Mouse (Mus musculus) liver, embryonic 14.5 days (tissue): ENCODE measurements around the gene Dnmt3b.
"Not testable (repeated sequence)": the region's sequence is repeated elsewhere in the genome, so short reads cannot be mapped to it uniquely, and the experiment has no call there.

Experiments used
- CTCF ChIP-seq: IDR thresholded peaks from 2 replicates; pipeline ENCODE4 v1.5.1; 2016; ENCODE audit warnings: antibody characterized with exemption, low read depth, control low read depth
- EP300 ChIP-seq: IDR thresholded peaks from 2 replicates; pipeline ENCODE4 v1.6.1; 2016; ENCODE audit warnings: antibody characterized with exemption, low read depth

DNA sequence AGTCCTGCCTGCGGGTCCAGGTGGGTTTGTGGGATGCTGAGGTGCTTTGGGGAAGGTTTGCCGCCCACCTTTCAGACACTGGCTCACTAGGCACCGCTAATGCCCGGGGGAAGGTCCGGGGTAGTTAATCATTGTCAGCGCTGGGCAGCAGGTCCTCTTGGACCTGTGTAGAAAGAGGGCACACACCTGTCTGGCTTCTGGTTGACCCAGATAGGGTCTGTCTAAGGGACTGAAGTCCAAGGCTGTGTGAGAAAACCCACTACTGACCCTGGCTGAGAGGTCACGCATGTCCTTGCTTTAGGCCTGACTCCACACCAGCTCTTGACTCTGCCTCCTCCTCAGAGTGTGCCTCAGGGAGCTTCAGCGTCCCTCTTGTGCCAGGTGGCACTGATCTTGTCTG is 8.4 kb downstream of the Dnmt3b start:
- TF ChIP-seq CTCF, EP300: not testable (repeated sequence)
